Mouse (Mus musculus) MEL (cell line): Measurements from ENCODE around the gene Trim67. TPM values are rescaled to one million over a fixed set of nuclear protein-coding genes. Genes with fewer than 3 reads are reported as not detected.

Experiments used
- CHD2 ChIP-seq: IDR thresholded peaks from 2 replicates; pipeline ENCODE4 v1.6.1; 2011; ENCODE audit warnings: low read length, improper control_type of control experiment
- polyA plus RNA-seq, 2 experiments: library from polyadenylated mRNA; stranded (reverse) in 1 of 2; unstranded in 1 of 2; fragments of >175 nt in 1 of 2; fragments of >200 nt in 1 of 2; gene quantifications; 2 replicates each; pipeline versions ENCODE4 v1.2.1 to v1.2.4; 2012; ENCODE audit warnings: low replicate concordance in 2 of 2, low read depth in 1 of 2; ENCODE audit not compliant: insufficient read length in 2 of 2, insufficient read depth in 1 of 2, missing spikeins in 1 of 2
- total RNA-seq: library from RNA; depleted of rRNA; stranded (reverse); fragments of 300-350 nt; gene quantifications from 2 replicates; pipeline ENCODE4 v1.2.3, GENCODE M21; 2012; rRNA removed

Gene Trim67
- total and polyA plus RNA-seq, 3 experiments = 0.06 TPM; not detected in 2

DNA sequence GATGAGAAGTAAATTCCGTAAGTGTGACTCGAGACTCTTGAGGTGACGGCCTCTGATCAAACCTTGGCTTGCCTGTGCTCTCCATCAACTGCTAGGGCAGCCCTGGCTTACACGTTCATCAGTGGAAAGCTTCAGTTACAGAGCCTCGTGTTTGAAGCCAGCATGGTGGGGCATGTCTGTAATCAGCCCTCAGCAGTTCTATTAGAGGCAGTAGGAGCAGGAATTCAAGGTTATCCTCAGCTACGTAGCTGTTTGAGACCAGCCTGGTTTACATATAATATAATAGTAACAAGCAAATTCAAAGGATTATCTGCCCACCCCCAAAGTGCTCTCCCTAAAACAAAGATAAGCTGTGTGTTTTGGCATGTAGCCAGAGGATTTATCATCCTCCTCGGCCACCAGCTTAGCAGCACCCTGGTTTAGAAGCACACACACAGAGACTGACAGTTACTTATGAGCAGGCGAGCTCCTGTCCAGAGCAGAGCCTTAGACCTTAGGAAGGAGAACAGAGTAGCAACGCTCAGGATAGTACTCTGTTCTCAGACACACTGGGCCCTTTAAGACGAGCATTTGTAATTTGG is 86.1 kb downstream of the Trim67 start (continued):
- no peak for TF ChIP-seq CHD2

Other genes with a start within 250 kb of the Trim67 start
- not detected in 2 replicates for gene Agt, start 223.4 kb upstream of the Trim67 start, total RNA-seq
- gene Agt, start 223.4 kb upstream of the Trim67 start, polyA plus RNA-seq = not detected
- not detected in 2 replicates for gene Capn9, start 217.0 kb upstream of the Trim67 start, total RNA-seq
- not detected for gene Capn9, start 217.0 kb upstream of the Trim67 start, polyA plus RNA-seq
- gene 2310022B05Rik, start 129.7 kb upstream of the Trim67 start, total RNA-seq = 5.7 and 6.2 TPM in 2 replicates
- 10 to 100 TPM in 1 of 2 experiments, not detected in 1; 27.0 TPM for gene 2310022B05Rik, start 129.7 kb upstream of the Trim67 start, polyA plus RNA-seq
- gene Ttc13, start 71.1 kb upstream of the Trim67 start, total RNA-seq = 30.7 and 39.1 TPM in 2 replicates
- 10 to 100 TPM in 1 of 2 experiments, not detected in 1; 34.0 TPM for gene Ttc13, start 71.1 kb upstream of the Trim67 start, polyA plus RNA-seq
- 11.3 and 11.9 TPM in 2 replicates for gene Arv1, start 71.0 kb upstream of the Trim67 start, total RNA-seq
- 10 to 100 TPM in 1 of 2 experiments, not detected in 1; 24.1 TPM for gene Arv1, start 71.0 kb upstream of the Trim67 start, polyA plus RNA-seq
- gene Fam89a, start 41.3 kb upstream of the Trim67 start, total RNA-seq = 0.31 and 0.33 TPM in 2 replicates
- 1 to 10 TPM in 1 of 2 experiments, not detected in 1; 1.8 TPM for gene Fam89a, start 41.3 kb upstream of the Trim67 start, polyA plus RNA-seq
- 74.3 and 86.8 TPM in 2 replicates for gene Gnpat, start 69.9 kb downstream of the Trim67 start, total RNA-seq
- gene Gnpat, start 69.9 kb downstream of the Trim67 start, polyA plus RNA-seq = 100 to 1,000 TPM; 117 to 637 TPM
- gene 2810004N23Rik, start 70.0 kb downstream of the Trim67 start, total RNA-seq = 57.5 and 64.0 TPM in 2 replicates
- 10 to 100 TPM; 54.8 to 68.9 TPM for gene 2810004N23Rik, start 70.0 kb downstream of the Trim67 start, polyA plus RNA-seq
- 14.4 and 16.9 TPM in 2 replicates for gene Exoc8, start 104.6 kb downstream of the Trim67 start, total RNA-seq
- 1 to 10 TPM in 1 of 2 experiments, not detected in 1; 9.5 TPM for gene Exoc8, start 104.6 kb downstream of the Trim67 start, polyA plus RNA-seq
- gene Sprtn, start 104.8 kb downstream of the Trim67 start, total RNA-seq = 23.2 and 27.2 TPM in 2 replicates
- gene Sprtn, start 104.8 kb downstream of the Trim67 start, polyA plus RNA-seq = 10 to 100 TPM in 1 of 2 experiments, not detected in 1; 31.8 TPM
- gene Egln1, start 156.2 kb downstream of the Trim67 start, total RNA-seq = 42.9 and 47.1 TPM in 2 replicates
- 10 to 100 TPM in 1 of 2 experiments, not detected in 1; 55.0 TPM for gene Egln1, start 156.2 kb downstream of the Trim67 start, polyA plus RNA-seq
- gene Tsnax, start 219.9 kb downstream of the Trim67 start, total RNA-seq = 99.2 and 160 TPM in 2 replicates
- 100 to 1,000 TPM in 1 of 2 experiments, not detected in 1; 105 TPM for gene Tsnax, start 219.9 kb downstream of the Trim67 start, polyA plus RNA-seq